Mouse (Mus musculus) neural tube, embryonic 11.5 days (tissue): ENCODE measurements at regions not wholly inside any gene's neighbourhood (a gene's known extent, or its start where the extent isn't known, plus 50 kb on each side); places are given as distances from the start of the nearest gene placed in this dataset.
A peak's percentile ranks its signal among the peaks of the same experiment; 100 is the strongest.

ENCODE experiments used
- ATAC-seq: fragments of 200-750 bp; cut with Nextera tagmentation; 2 replicates; pipeline ENCODE4 v1.8.0; 2017; ENCODE audit warnings: moderate number of reproducible peaks, mild to moderate bottlenecking, moderate TSS enrichment, moderate library complexity; ENCODE audit not compliant: insufficient read depth, low FRiP score, low TSS enrichment
- DNase-seq: peaks from one replicate; pipeline ENCODE4 v3.0.0-alpha.2; 2015; ENCODE audit warnings: low spot score
- H3K27ac ChIP-seq: fragments of 300-500 bp; sonication (generic); 2 replicates; pipeline ENCODE4 v1.5.1; 2014; ENCODE audit warnings: low read depth, mild to moderate bottlenecking, low read length
- H3K27me3 ChIP-seq: fragments of 300-500 bp; sonication (generic); 2 replicates; pipeline ENCODE4 v1.6.1; 2014; ENCODE audit warnings: mild to moderate bottlenecking, low read length, mixed read lengths; ENCODE audit not compliant: control insufficient read depth, insufficient read depth
- H3K36me3 ChIP-seq: fragments of 300-500 bp; sonication (generic); 2 replicates; pipeline ENCODE4 v1.6.1; 2014; ENCODE audit warnings: mild to moderate bottlenecking, low read length, moderate library complexity, mixed read lengths; ENCODE audit not compliant: control insufficient read depth, insufficient read depth
- H3K4me1 ChIP-seq: fragments of 300-500 bp; sonication (generic); 2 replicates; pipeline ENCODE4 v1.6.1; 2014; ENCODE audit warnings: low read length, mixed read lengths; ENCODE audit not compliant: control insufficient read depth, insufficient read depth
- H3K4me2 ChIP-seq: fragments of 300-500 bp; sonication (generic); 2 replicates; pipeline ENCODE4 v1.6.1; 2014; ENCODE audit warnings: low read depth, mild to moderate bottlenecking, moderate library complexity
- H3K4me3 ChIP-seq: fragments of 300-500 bp; sonication (generic); 2 replicates; pipeline ENCODE4 v1.5.1; 2014; ENCODE audit warnings: low read depth, low read length
- H3K9ac ChIP-seq: fragments of 300-500 bp; sonication (generic); 2 replicates; pipeline ENCODE4 v1.6.1; 2014; ENCODE audit warnings: mild to moderate bottlenecking, low read length
- H3K9me3 ChIP-seq: fragments of 300-500 bp; sonication (generic); 2 replicates; pipeline ENCODE4 v1.6.1; 2016; ENCODE audit warnings: low read length; ENCODE audit not compliant: control insufficient read depth
- WGBS: fragments of 180-500 bp; shearing (Covaris S2); extraction: QIAGEN DNeasy Blood & Tissue Kit; methylation state at CpG from one replicate; pipeline ENCODE4 v1.1.7; 2014; 5-methylcytosine and 5-hydroxymethylcytosine counted together

GRCm38 (mm10) chr9:91503657-91504329, 138.2 kb upstream of the Zic1 start:
- 70% methylated on average over 5 of the region's 5 CpGs for WGBS
- Histone ChIP-seq H3K4me3 (no peak overlapping the region), H3K36me3 (no peaks in the 10 kb centered on the region), H3K9ac (no peak overlapping the region), H3K27ac (no peak overlapping the region), H3K4me1 (no peaks in the 10 kb centered on the region), H3K27me3 (no peaks in the 10 kb centered on the region), H3K4me2 (no peak overlapping the region), H3K9me3 (no peaks in the 10 kb centered on the region)
- ATAC-seq (no peak), DNase-seq (no peak)

DNA sequence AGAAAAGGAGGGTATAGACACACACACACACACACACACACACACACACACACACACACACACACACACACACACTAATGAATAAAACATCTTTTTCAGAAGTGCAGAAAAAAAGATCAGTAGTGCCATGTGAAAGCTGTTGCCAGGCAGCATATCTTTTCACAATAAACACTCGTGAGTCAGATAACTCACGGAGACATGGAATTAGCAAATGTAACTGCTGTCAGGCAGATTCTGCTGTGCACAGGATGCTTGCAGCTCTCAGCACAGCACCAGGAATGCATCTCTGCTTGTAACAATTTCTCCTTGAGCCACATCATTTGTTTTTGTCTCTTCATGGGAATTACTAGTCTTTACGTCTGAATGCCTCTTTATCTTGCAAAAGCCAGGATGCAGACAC, 111.0 kb upstream of the Zic1 start:
- Histone ChIP-seq H3K9me3 (no peaks in the 10 kb centered on the region), H3K4me2 (no peak overlapping the region), H3K9ac (no peak overlapping the region), H3K36me3 (no peaks in the 10 kb centered on the region), H3K27me3 (no peaks in the 10 kb centered on the region), H3K4me3 (no peak overlapping the region), H3K27ac (no peak overlapping the region), H3K4me1 (no peaks in the 10 kb centered on the region)
- WGBS, result 35% methylated on average over 3 of the region's 3 CpGs
- no peak for ATAC-seq
- DNase-seq, result no peak

- ATAC-seq (no peak), DNase-seq (no peak)
- WGBS, result 72% methylated on average over 5 of the region's 5 CpGs
Observed at GRCm38 (mm10) chr9:91462713-91463425, 97.3 kb upstream of the Zic1 start.

GRCm38 (mm10) chr9:91459921-91460320, 94.3 kb upstream of the Zic1 start:
- Histone ChIP-seq H3K4me1 (no peaks in the 10 kb centered on the region), H3K9me3 (no peaks in the 10 kb centered on the region), H3K27me3 (no peaks in the 10 kb centered on the region), H3K4me3 (no peak overlapping the region), H3K27ac (no peak overlapping the region), H3K4me2 (no peak overlapping the region), H3K9ac (no peak overlapping the region), H3K36me3 (no peaks in the 10 kb centered on the region)
- WGBS, result 28% methylated on average over 2 of the region's 2 CpGs
- ATAC-seq (no peak), DNase-seq (no peak)

More at GRCm38 (mm10) chr9:91462713-91463425, 97.3 kb upstream of the Zic1 start:
- Histone ChIP-seq H3K27ac (no peak overlapping the region), H3K9me3 (no peaks in the 10 kb centered on the region), H3K27me3 (no peaks in the 10 kb centered on the region), H3K9ac (no peak overlapping the region), H3K4me2 (no peak overlapping the region), H3K4me1 (no peaks in the 10 kb centered on the region), H3K36me3 (no peaks in the 10 kb centered on the region), H3K4me3 (no peak overlapping the region)

DNA sequence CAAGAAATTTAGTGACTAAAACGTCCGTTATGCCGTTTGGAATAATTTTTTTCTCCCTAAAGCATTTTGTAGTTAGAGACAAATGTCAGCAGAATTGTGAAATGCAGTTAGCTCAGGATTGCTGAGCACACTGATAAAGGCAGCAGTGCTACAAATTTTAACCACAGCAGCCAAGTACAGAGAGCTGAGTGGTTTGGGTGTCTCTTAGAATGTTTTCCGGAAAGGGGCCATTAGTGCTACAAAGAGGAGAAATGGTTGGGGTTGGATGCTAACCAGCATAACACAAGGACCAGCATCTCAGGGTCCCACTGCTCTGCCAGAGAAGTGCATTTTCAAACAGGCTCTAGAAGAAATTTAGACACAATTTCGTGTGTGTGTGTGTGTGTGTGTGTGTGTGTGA, 91.2 kb upstream of the Zic1 start:
- Histone ChIP-seq H3K9ac (no peak overlapping the region), H3K27me3 (no peaks in the 10 kb centered on the region), H3K27ac (no peak overlapping the region), H3K4me1 (no peaks in the 10 kb centered on the region), H3K4me2 (no peak overlapping the region), H3K36me3 (no peaks in the 10 kb centered on the region), H3K9me3 (no peaks in the 10 kb centered on the region), H3K4me3 (no peak overlapping the region)
- WGBS, result 80% methylated on average over 5 of the region's 5 CpGs
- DNase-seq (no peak), ATAC-seq (no peak)

DNA sequence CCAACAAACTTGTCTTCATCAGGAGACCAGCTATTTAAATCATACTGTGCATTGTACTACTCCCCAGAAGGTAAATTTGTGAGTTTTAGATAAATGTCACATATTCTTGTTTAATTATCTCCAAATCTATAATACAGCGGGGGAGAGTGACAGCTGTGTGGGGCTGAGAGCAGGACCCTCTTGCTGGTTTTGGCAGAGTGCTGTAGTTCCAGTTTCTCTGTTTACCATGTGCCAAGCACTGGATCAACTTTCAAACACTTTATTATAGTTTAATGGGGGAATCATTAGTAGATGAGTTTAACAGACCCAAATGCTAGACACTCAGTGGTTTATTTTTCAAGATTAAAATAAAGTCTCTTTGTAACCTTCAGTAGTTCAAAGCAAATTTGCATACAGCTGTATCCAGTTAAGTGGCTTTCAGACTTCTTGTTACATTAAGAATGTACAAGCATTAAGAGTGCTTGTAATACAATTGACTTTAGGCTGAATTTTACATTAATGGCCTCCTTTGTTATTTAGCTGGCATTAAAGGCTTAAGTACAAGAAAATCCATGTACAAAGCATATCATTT, 90.7 kb upstream of the Zic1 start:
- 65% methylated on average over 1 of the region's 1 CpGs for WGBS

DNA sequence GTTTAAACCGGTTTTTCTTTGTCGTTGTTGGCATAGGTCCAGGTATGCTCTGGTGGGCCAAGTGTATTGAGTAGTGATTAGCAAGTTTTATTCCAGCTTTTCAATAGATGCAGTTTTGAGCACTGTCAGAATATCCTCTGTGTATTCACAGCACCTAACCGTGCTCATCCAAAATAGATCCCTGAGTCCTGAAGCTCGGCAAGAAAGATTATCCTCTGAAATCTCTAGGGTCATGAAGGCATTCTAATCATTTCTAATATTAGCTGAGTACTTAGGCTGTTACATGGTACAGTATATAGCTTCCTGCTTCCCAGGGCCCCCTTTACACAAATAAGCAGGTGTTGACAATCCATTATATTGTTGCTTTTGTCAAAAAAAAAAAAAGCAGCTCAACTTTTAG, 73.5 kb upstream of the Zic1 start:
- no peak overlapping the region for H3K4me2 ChIP-seq
- H3K4me3 ChIP-seq, result no peak overlapping the region
- no peaks in the 10 kb centered on the region for H3K36me3 ChIP-seq
- H3K4me1 ChIP-seq, result no peaks in the 10 kb centered on the region
- H3K27me3 ChIP-seq, result no peaks in the 10 kb centered on the region
- no peak for DNase-seq
- no peak overlapping the region for H3K27ac ChIP-seq
- WGBS, result 80% methylated on average over 4 of the region's 4 CpGs
- no peak overlapping the region for H3K9ac ChIP-seq
- ATAC-seq, result no peak
- H3K9me3 ChIP-seq, result no peaks in the 10 kb centered on the region

More for the DNA sequence above, 90.7 kb upstream of the Zic1 start:
- Histone ChIP-seq H3K9ac (no peak overlapping the region), H3K9me3 (no peaks in the 10 kb centered on the region), H3K36me3 (no peaks in the 10 kb centered on the region), H3K27me3 (no peaks in the 10 kb centered on the region), H3K4me3 (no peak overlapping the region), H3K27ac (no peak overlapping the region), H3K4me1 (no peaks in the 10 kb centered on the region), H3K4me2 (no peak overlapping the region)
- no peak for DNase-seq
- peak; percentile 31; the same call in 1 of the 2 replicates for ATAC-seq
